Comparison of ENCODE assay signal across 18 mouse cellular contexts in the genomic region with DNA sequence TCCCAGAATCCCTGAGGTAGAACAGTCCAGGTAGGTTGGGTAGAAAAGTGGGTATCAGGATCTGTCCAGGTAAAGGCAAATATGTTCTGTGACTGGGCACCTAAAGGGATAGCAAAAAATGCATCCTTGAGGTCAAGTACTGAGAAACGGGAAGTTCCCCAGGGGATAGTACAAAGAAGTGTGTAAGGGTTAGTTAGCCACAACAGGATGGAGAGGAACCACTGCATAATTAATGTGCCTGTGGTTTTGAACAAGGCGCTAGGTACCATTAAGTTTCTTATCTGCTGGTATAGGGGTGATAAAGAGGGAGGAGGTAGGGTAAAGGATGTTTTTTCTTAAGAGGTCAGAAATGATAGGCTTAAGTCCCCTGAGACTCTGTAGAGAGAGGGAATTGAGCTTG. TPM values are rescaled to one million over a fixed set of nuclear protein-coding genes. Genes with fewer than 3 reads are reported as not detected.
"Had no signal": no experiment of that assay in that cellular context is flagged by ENCODE, and none has a peak within 500 bp of the region (broad histone marks: within the 10 kb centered on the region; RNA-seq: fewer than 3 reads in every experiment).

No protein-coding gene starts in this region.

RNA-seq across cellular contexts. Expression of a gene that starts 46.8 kb away (rescaled TPM):
- total RNA-seq: heart, postnatal 4 days; layer of hippocampus, adult 18-20 months; layer of hippocampus, postnatal 14 days; layer of hippocampus, postnatal 36 days; left cerebral cortex, adult 18-20 months; left cerebral cortex, postnatal 10 days; left cerebral cortex, postnatal 25 days; left cerebral cortex, postnatal 4 days had no signal
- polyA plus RNA-seq: heart, embryonic 12.5 days; heart, embryonic 14.5 days; hindbrain, embryonic 11.5 days; intestine, embryonic 14.5 days; intestine, embryonic 16.5 days; kidney, embryonic 15.5 days; limb, embryonic 11.5 days; limb, embryonic 13.5 days; limb, embryonic 15.5 days had no signal

RNA-seq across cellular contexts. Expression of a gene that starts 53.2 kb away (rescaled TPM):
- total RNA-seq: gastrocnemius, postnatal 14 days; layer of hippocampus, postnatal 36 days; left cerebral cortex, postnatal 25 days had no signal
- polyA plus RNA-seq: limb, embryonic 11.5 days had no signal
